Mouse (Mus musculus) neural tube, embryonic 11.5 days (tissue): ENCODE measurements at regions not wholly inside any gene's neighbourhood (a gene's known extent, or its start where the extent isn't known, plus 50 kb on each side); places are given as distances from the start of the nearest gene placed in this dataset.

Experiments used
- ATAC-seq: fragments of 200-750 bp; cut with Nextera tagmentation; 2 replicates; pipeline ENCODE4 v1.8.0; 2017; ENCODE audit warnings: moderate number of reproducible peaks, mild to moderate bottlenecking, moderate TSS enrichment, moderate library complexity; ENCODE audit not compliant: insufficient read depth, low FRiP score, low TSS enrichment
- DNase-seq: peaks from one replicate; pipeline ENCODE4 v3.0.0-alpha.2; 2015; ENCODE audit warnings: low spot score
- H3K27ac ChIP-seq: fragments of 300-500 bp; sonication (generic); 2 replicates; pipeline ENCODE4 v1.5.1; 2014; ENCODE audit warnings: low read depth, mild to moderate bottlenecking, low read length
- H3K27me3 ChIP-seq: fragments of 300-500 bp; sonication (generic); 2 replicates; pipeline ENCODE4 v1.6.1; 2014; ENCODE audit warnings: mild to moderate bottlenecking, low read length, mixed read lengths; ENCODE audit not compliant: control insufficient read depth, insufficient read depth
- H3K36me3 ChIP-seq: fragments of 300-500 bp; sonication (generic); 2 replicates; pipeline ENCODE4 v1.6.1; 2014; ENCODE audit warnings: mild to moderate bottlenecking, low read length, moderate library complexity, mixed read lengths; ENCODE audit not compliant: control insufficient read depth, insufficient read depth
- H3K4me1 ChIP-seq: fragments of 300-500 bp; sonication (generic); 2 replicates; pipeline ENCODE4 v1.6.1; 2014; ENCODE audit warnings: low read length, mixed read lengths; ENCODE audit not compliant: control insufficient read depth, insufficient read depth
- H3K4me2 ChIP-seq: fragments of 300-500 bp; sonication (generic); 2 replicates; pipeline ENCODE4 v1.6.1; 2014; ENCODE audit warnings: low read depth, mild to moderate bottlenecking, moderate library complexity
- H3K4me3 ChIP-seq: fragments of 300-500 bp; sonication (generic); 2 replicates; pipeline ENCODE4 v1.5.1; 2014; ENCODE audit warnings: low read depth, low read length
- H3K9ac ChIP-seq: fragments of 300-500 bp; sonication (generic); 2 replicates; pipeline ENCODE4 v1.6.1; 2014; ENCODE audit warnings: mild to moderate bottlenecking, low read length
- H3K9me3 ChIP-seq: fragments of 300-500 bp; sonication (generic); 2 replicates; pipeline ENCODE4 v1.6.1; 2016; ENCODE audit warnings: low read length; ENCODE audit not compliant: control insufficient read depth
- WGBS: fragments of 180-500 bp; shearing (Covaris S2); extraction: QIAGEN DNeasy Blood & Tissue Kit; methylation state at CpG from one replicate; pipeline ENCODE4 v1.1.7; 2014; 5-methylcytosine and 5-hydroxymethylcytosine counted together

DNA sequence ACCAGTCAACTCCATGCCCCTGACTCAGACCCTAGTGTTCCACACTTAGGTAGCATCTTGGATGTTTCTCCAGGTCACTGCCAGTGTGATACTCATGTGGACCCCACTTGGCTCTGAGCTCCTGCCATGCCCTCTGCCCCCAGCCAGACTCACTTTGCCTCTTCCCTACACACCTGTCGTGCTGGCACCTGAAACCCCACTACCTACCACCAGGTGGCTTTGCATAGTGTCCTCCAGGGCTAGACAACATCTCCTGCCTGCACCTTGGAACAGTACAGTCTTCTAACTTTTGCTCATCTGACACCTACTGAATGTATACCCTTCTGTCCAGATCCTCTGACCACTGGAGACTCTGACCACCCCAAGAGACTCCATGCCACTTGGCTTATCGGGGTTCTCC, 80.6 kb downstream of the Fam53a start:
- ATAC-seq: no peak
- no peaks in the 10 kb centered on the region for H3K27me3 ChIP-seq
- H3K9ac ChIP-seq: no peak overlapping the region

DNA sequence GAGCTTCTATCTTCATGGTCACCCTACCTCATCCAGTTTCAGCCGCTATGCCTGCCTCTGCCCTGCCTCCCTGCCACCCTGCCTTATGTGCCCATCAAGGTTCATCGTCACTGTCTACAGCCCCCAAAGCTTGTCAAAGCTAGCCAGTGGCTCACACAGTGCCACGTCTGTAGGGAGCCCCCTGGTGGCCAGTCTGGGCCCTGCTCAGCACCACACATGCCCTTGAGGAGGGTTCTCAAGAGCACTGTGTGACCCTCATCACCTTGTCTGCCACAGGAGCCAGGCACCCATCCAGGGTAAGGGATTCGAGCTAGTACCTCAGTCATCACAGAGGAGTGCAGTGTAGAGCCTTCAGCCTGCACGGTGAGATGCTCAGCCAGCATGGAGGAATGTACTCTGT, 86.1 kb downstream of the Fam53a start:
- DNase-seq: peak; percentile 81
- no peaks in the 10 kb centered on the region; the same call in 1 of the 2 replicates for H3K36me3 ChIP-seq
- ATAC-seq: no peak
- WGBS: 19% methylated on average over 5 of the region's 5 CpGs
- no peaks in the 10 kb centered on the region for H3K4me1 ChIP-seq
- no peak overlapping the region for H3K27ac ChIP-seq
- H3K27me3 ChIP-seq: peaks cover 12% of the 10 kb centered on the region
- H3K4me2 ChIP-seq: no peak overlapping the region
- H3K9me3 ChIP-seq: no peaks in the 10 kb centered on the region
- no peak overlapping the region for H3K9ac ChIP-seq
- H3K4me3 ChIP-seq: no peak overlapping the region

More for the DNA sequence above, 80.6 kb downstream of the Fam53a start:
- Histone ChIP-seq H3K4me3 (no peak overlapping the region), H3K36me3 (no peaks in the 10 kb centered on the region), H3K4me1 (no peaks in the 10 kb centered on the region), H3K9me3 (no peaks in the 10 kb centered on the region), H3K4me2 (no peak overlapping the region), H3K27ac (no peak overlapping the region)
- DNase-seq: no peak
- 74% methylated on average over 2 of the region's 2 CpGs for WGBS

DNA sequence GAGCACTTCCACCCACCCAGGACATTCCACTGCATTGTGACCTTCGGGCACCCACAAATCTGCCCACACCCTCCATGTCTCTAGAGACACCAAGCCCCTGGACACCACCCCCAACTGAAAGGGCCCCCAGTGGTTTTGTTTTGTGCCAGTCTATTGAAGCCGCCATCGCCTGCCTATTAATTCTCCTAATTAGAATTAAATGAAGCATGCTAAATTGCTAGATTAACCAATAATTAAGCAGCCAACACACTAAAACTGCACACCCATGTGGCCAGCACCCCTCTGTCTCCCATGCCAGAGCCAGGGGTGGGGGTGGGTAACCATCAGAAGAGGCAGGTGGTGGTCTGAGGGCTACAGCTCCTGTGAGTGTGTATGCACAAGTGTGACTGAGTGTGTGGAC, 86.8 kb downstream of the Fam53a start:
- Histone ChIP-seq H3K9ac (no peak overlapping the region), H3K27ac (no peak overlapping the region), H3K4me3 (no peak overlapping the region), H3K27me3 (peaks cover 14% of the 10 kb centered on the region), H3K4me1 (no peaks in the 10 kb centered on the region), H3K9me3 (no peaks in the 10 kb centered on the region), H3K36me3 (no peaks in the 10 kb centered on the region; the same call in 1 of the 2 replicates), H3K4me2 (no peak overlapping the region)
- DNase-seq: no peak
- WGBS: 89% methylated on average over 3 of the region's 3 CpGs
- no peak for ATAC-seq

DNA sequence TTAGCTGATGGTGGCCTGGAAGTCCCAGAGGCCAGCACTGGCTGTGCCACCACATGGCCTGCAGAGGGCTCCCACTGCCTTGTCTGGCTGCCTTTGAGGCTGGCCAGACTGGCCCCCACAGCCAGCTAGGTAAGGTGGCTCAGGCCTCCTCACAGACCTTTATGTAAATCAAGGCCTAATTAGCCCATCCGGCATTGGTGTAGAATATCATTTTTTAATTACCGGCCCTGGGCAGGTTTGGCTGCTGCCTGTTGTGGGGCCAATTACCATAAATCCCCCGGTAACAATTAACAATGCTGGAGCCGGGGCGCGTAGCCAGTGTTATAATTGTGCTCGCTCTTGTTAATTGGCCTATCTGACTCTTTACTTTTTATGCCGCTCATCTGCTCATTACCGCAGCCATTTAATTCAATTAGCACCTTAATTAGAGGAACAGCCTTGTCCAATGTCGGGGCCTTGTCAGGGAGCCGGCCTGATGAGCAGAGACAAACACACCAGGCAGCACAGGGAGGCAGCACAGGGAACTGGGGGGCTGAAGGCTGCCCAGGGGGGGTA, 87.4 kb downstream of the Fam53a start:
- Histone ChIP-seq H3K27me3 (peaks cover 14% of the 10 kb centered on the region), H3K27ac (no peak overlapping the region)
- 50% methylated on average over 11 of the region's 11 CpGs for WGBS

DNA sequence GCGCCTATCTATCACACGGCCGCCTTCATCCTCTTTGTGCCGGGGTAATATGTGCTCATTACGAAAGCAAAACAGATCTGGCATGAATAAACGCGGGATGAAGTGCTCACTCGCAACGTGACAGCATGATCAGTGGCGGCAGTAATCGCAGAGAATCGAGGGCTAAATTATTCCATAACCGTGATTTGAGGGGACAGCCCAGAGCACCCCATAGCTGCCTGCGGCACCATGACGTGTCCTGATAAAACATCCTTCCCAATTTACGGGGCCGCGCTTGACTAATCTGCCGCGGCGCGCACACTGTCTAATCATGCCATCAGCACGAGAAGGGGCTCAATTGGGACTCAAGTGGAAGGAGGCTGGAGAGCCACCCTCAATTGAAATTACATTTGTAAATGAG, 89.2 kb downstream of the Fam53a start:
- 43% methylated on average over 23 of the region's 23 CpGs for WGBS
- H3K4me1 ChIP-seq: peaks cover 3% of the 10 kb centered on the region
- H3K9ac ChIP-seq: no peak overlapping the region
- peaks cover 22% of the 10 kb centered on the region for H3K27me3 ChIP-seq
- H3K4me3 ChIP-seq: no peak overlapping the region
- H3K4me2 ChIP-seq: peak overlapping the region; percentile 7; the same call in 1 of the 2 replicates
- H3K36me3 ChIP-seq: no peaks in the 10 kb centered on the region; the same call in 1 of the 2 replicates
- no peak for DNase-seq
- no peak overlapping the region for H3K27ac ChIP-seq
- no peak for ATAC-seq
- no peaks in the 10 kb centered on the region for H3K9me3 ChIP-seq

More for the DNA sequence above, 87.4 kb downstream of the Fam53a start:
- H3K36me3 ChIP-seq: no peaks in the 10 kb centered on the region; the same call in 1 of the 2 replicates
- no peak overlapping the region for H3K4me2 ChIP-seq
- no peaks in the 10 kb centered on the region for H3K9me3 ChIP-seq
- no peak for ATAC-seq
- no peak overlapping the region for H3K4me3 ChIP-seq
- H3K4me1 ChIP-seq: no peaks in the 10 kb centered on the region
- no peak overlapping the region for H3K9ac ChIP-seq
- peak; percentile 49 for DNase-seq

DNA sequence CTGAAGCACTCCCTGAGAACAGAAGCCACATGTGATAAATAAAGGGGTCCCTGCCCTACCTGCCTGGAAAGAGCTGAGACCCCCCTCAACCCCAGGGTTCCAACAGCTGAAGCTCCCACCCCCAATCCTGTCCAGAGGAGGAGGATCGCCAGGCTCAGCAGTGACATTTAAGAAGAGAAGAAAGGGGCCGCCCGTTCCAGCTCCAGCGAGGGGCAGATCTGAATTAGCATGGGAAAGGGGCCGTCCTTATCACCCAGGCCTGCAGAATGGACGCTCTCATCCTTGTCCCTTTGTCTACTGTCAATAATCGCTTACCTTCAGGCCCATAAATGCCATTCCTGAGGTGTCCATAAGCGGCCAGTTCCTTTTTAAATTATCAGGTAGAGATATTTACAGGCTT, 92.0 kb downstream of the Fam53a start:
- DNase-seq (no peak), ATAC-seq (no peak)
- H3K9ac ChIP-seq: no peak overlapping the region
- H3K9me3 ChIP-seq: no peaks in the 10 kb centered on the region
- peaks cover 16% of the 10 kb centered on the region for H3K4me1 ChIP-seq
- H3K27ac ChIP-seq: no peak overlapping the region
- H3K4me3 ChIP-seq: no peak overlapping the region
- no peak overlapping the region for H3K4me2 ChIP-seq
- no peaks in the 10 kb centered on the region; the same call in 1 of the 2 replicates for H3K36me3 ChIP-seq
- peaks cover 28% of the 10 kb centered on the region for H3K27me3 ChIP-seq
- WGBS: 6% methylated on average over 8 of the region's 8 CpGs

DNA sequence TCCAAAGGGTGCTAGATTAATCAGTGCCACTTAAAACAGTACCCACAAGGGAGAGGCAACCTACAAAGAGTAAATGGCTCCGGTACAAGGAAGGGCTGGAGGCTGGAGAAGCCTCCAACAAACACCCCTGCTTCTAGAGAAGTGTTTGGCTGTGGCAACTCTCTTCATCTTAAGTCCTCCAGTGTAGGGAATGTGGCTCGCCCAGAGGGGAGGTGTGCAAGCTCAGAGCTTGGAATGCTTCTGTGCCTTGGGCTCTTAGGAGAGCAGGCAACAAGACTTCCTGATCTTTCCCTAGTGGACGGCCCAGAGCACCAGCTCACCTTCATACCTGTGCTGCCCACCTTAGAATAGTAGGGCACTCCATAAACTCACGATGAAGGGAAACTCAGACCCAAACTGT, 92.4 kb downstream of the Fam53a start:
- no peak overlapping the region for H3K9ac ChIP-seq
- H3K4me3 ChIP-seq: no peak overlapping the region
- H3K4me2 ChIP-seq: no peak overlapping the region
- no peaks in the 10 kb centered on the region; the same call in 1 of the 2 replicates for H3K36me3 ChIP-seq
- H3K9me3 ChIP-seq: no peaks in the 10 kb centered on the region
- DNase-seq (no peak), ATAC-seq (no peak)
- H3K27ac ChIP-seq: no peak overlapping the region
- H3K27me3 ChIP-seq: peaks cover 28% of the 10 kb centered on the region
- H3K4me1 ChIP-seq: peaks cover 16% of the 10 kb centered on the region
- WGBS: 57% methylated on average over 4 of the region's 4 CpGs

DNA sequence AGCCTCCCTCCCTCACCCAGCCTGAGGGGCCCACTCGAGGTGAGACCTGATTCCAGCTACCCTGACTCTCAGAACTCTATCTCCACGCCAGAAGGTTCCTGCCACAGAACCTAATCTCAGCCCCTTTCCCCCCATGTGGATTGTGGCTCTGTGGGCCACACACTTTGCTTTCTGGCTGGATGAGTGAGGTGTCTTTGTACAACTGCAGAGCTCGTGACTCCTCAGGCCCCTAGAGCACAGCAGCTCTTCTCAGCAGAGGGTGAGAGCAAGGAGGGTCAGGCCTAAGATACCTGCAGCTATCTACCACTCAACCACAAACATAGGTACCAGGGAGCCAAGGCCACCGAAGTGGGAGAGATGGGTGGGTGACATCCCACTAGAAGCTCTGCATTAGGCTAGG, 93.2 kb downstream of the Fam53a start:
- DNase-seq: no peak
- Histone ChIP-seq H3K4me3 (no peak overlapping the region), H3K27me3 (peaks cover 25% of the 10 kb centered on the region), H3K4me1 (peaks cover 16% of the 10 kb centered on the region), H3K27ac (no peak overlapping the region), H3K9me3 (no peaks in the 10 kb centered on the region), H3K9ac (no peak overlapping the region), H3K4me2 (no peak overlapping the region), H3K36me3 (no peaks in the 10 kb centered on the region)
- 74% methylated on average over 4 of the region's 4 CpGs for WGBS
- ATAC-seq: no peak
